Mouse (Mus musculus) E14TG2a.4 (cell line): Measurements from ENCODE around the gene Mtch1.

ENCODE experiments used
- CTCF ChIP-seq: conservative IDR thresholded peaks from 2 replicates; pipeline ENCODE4 v1.5.1; 2014; ENCODE audit warnings: low read length
- NANOG ChIP-seq: IDR thresholded peaks from 2 replicates; pipeline ENCODE4 v1.6.1; 2014; ENCODE audit warnings: borderline replicate concordance, low read length, mixed read lengths
- POU5F1 ChIP-seq: IDR thresholded peaks from 2 replicates; pipeline ENCODE4 v1.6.1; 2014; ENCODE audit warnings: low read length, borderline replicate concordance

GRCm38 (mm10) chr17:29295835-29296234 is 51.9 kb downstream of the Mtch1 start:
- no peak for TF ChIP-seq CTCF
- TF ChIP-seq NANOG = no peak
- no peak for TF ChIP-seq POU5F1
